Mouse (Mus musculus): ENCODE measurements around the gene Tmem243.

Tmem243 gene

DNA sequence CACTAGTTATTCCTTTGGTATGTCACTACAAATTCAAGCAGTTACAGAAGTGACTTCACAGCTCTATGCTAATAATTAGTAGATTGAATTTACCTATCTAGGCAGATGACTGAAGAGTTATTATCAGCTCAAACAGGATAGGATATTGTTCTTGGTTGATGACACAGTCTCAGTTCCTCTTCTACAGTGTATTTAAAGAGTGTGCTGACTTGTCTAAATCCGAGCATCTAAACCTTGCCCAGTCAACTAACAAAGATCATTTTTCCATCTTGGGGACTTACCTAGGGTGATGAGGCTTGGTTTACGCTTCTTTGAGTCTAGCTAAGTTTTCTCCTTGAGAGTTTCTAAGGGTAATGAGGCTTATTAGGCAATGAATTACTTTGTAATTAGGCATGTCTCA, 72.8 kb downstream of the Tmem243 start:
- no peak for DNase-seq (ENCODE audit: low read depth)

DNA sequence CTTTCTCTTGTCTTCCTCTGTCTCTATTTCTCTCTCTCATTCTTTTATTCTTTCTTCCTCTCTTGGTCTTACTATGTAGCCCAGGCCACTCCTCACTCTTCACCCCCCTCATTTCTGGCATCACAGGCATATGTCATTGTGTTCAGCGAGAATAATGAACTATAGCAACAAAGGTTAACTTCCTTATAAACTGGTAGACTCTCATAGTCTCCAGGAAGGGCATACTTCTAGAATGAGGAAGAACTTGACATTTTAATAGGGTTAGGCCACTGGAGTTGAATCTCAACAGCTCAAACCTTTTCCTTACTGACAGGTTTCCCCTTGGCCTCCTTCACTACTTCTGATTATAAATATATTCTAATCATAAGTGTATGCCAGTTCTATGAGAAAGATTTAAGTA, 86.0 kb downstream of the Tmem243 start:
- DNase-seq (ENCODE audit: low read depth): no peak

Data from 416B (cell line).